Mouse (Mus musculus) MEL (cell line): ENCODE measurements around the gene Ezr. TPM values are rescaled to one million over a fixed set of nuclear protein-coding genes. Genes with fewer than 3 reads are reported as not detected.

Experiments used
- DNase-seq: peaks from one replicate; pipeline ENCODE4 v3.0.0; 2011; ENCODE audit warnings: low read depth, low spot score
- H3K27ac ChIP-seq: 2 replicates; pipeline ENCODE4 v1.5.1; 2012; ENCODE audit warnings: low read depth, mild to moderate bottlenecking, control low read depth, low read length, moderate library complexity; ENCODE audit not compliant: control insufficient read depth
- H3K27me3 ChIP-seq, 2 experiments: fragments of 150-350 bp in 1 of 2; sonication (generic) in 1 of 2; 2 replicates each; pipeline ENCODE4 v1.6.1; 2012; ENCODE audit warnings: low read length in 2 of 2, mild to moderate bottlenecking in 2 of 2, improper control_type of control experiment in 1 of 2, moderate library complexity in 1 of 2; ENCODE audit not compliant: insufficient read depth in 2 of 2, control insufficient read depth in 1 of 2
- H3K36me3 ChIP-seq, 2 experiments: 2 replicates each; pipeline ENCODE4 v1.6.1; 2012 to 2014; ENCODE audit warnings: low read length in 2 of 2, improper control_type of control experiment in 1 of 2, inconsistent platforms in 1 of 2, mild to moderate bottlenecking in 1 of 2; ENCODE audit not compliant: insufficient read depth in 2 of 2, control insufficient read depth in 1 of 2
- H3K4me1 ChIP-seq, 2 experiments: fragments of 150-350 bp in 1 of 2; sonication (generic) in 1 of 2; 2 replicates each; pipeline ENCODE4 v1.6.1; 2012; ENCODE audit warnings: low read length in 2 of 2, improper control_type of control experiment in 1 of 2, mild to moderate bottlenecking in 1 of 2; ENCODE audit not compliant: insufficient read depth in 2 of 2, control insufficient read depth in 1 of 2
- H3K4me3 ChIP-seq, 2 experiments: fragments of 150-350 bp in 1 of 2; sonication (generic) in 1 of 2; 2 replicates each; pipeline ENCODE4 v1.5.1; 2012; ENCODE audit warnings: low read depth in 2 of 2, low read length in 2 of 2, mild to moderate bottlenecking in 2 of 2, moderate library complexity in 2 of 2, control low read depth in 1 of 2, improper control_type of control experiment in 1 of 2; ENCODE audit not compliant: control insufficient read depth in 1 of 2, insufficient read depth in 1 of 2
- H3K79me2 ChIP-seq: 2 replicates; pipeline ENCODE4 v1.6.1; 2012; ENCODE audit warnings: mild to moderate bottlenecking, low read length, moderate library complexity; ENCODE audit not compliant: control insufficient read depth, poor library complexity, insufficient read depth
- H3K9ac ChIP-seq: 2 replicates; pipeline ENCODE4 v1.6.1; 2012; ENCODE audit warnings: low read depth, mild to moderate bottlenecking, control low read depth, low read length, moderate library complexity; ENCODE audit not compliant: control insufficient read depth, poor library complexity, severe bottlenecking
- H3K9me3 ChIP-seq: fragments of 150-350 bp; sonication (generic); replicated peaks from 2 replicates; pipeline ENCODE4 v1.6.1; 2012; ENCODE audit warnings: mild to moderate bottlenecking, low read length, improper control_type of control experiment, moderate library complexity; ENCODE audit not compliant: insufficient read depth
- CHD1 ChIP-seq: IDR thresholded peaks from 2 replicates; pipeline ENCODE4 v1.6.1; 2012; ENCODE audit warnings: low read depth, mild to moderate bottlenecking, inconsistent platforms, low read length, improper control_type of control experiment
- CTCF ChIP-seq, 3 experiments: IDR thresholded peaks in 2 of 3; conservative IDR thresholded peaks in 1 of 3; 2 replicates each; pipeline ENCODE4 v1.5.1; 2011 to 2012; ENCODE audit warnings: low read length in 3 of 3, low read depth in 2 of 3, mild to moderate bottlenecking in 2 of 3, improper control_type of control experiment in 1 of 3, inconsistent platforms in 1 of 3, mixed read lengths in 1 of 3, moderate library complexity in 1 of 3; ENCODE audit not compliant: control insufficient read depth in 1 of 3, insufficient read depth in 1 of 3, poor library complexity in 1 of 3, severe bottlenecking in 1 of 3
- E2F4 ChIP-seq: IDR thresholded peaks from 2 replicates; pipeline ENCODE4 v1.6.1; 2011; ENCODE audit warnings: low read depth, low read length, improper control_type of control experiment, borderline replicate concordance
- GABPA ChIP-seq: IDR thresholded peaks from 2 replicates; pipeline ENCODE4 v1.6.1; 2012; ENCODE audit warnings: low read depth, mild to moderate bottlenecking, inconsistent platforms, low read length, improper control_type of control experiment, moderate library complexity
- GATA1 ChIP-seq: IDR thresholded peaks from 2 replicates; pipeline ENCODE4 v1.6.1; 2011; ENCODE audit warnings: low read depth, low read length, improper control_type of control experiment
- HCFC1 ChIP-seq: IDR thresholded peaks from 2 replicates; pipeline ENCODE4 v1.6.1; 2012; ENCODE audit warnings: low read depth, mild to moderate bottlenecking, inconsistent platforms, low read length, improper control_type of control experiment, moderate library complexity
- MAFK ChIP-seq: IDR thresholded peaks from 2 replicates; pipeline ENCODE4 v1.6.1; 2011; ENCODE audit warnings: low read depth, mild to moderate bottlenecking, low read length, improper control_type of control experiment, borderline replicate concordance
- MAX ChIP-seq: IDR thresholded peaks from 2 replicates; pipeline ENCODE4 v1.6.1; 2011; ENCODE audit warnings: low read length, improper control_type of control experiment
- MAZ ChIP-seq: IDR thresholded peaks from 2 replicates; pipeline ENCODE4 v1.6.1; 2012; ENCODE audit warnings: low read depth, mild to moderate bottlenecking, inconsistent platforms, low read length, improper control_type of control experiment
- MEF2A ChIP-seq: IDR thresholded peaks from 2 replicates; pipeline ENCODE4 v1.6.1; 2014; ENCODE audit warnings: low read depth, mild to moderate bottlenecking, inconsistent platforms, low read length, improper control_type of control experiment; ENCODE audit not compliant: poor library complexity, insufficient replicate concordance, severe bottlenecking; ENCODE audit errors: extremely low read depth
- NELFE ChIP-seq: IDR thresholded peaks from 2 replicates; pipeline ENCODE4 v1.6.1; 2011; ENCODE audit warnings: low read depth, low read length, improper control_type of control experiment
- NRF1 ChIP-seq: IDR thresholded peaks from 2 replicates; pipeline ENCODE4 v1.6.1; 2014; ENCODE audit warnings: low read depth, mild to moderate bottlenecking, inconsistent platforms, low read length, improper control_type of control experiment, moderate library complexity; ENCODE audit not compliant: poor library complexity, insufficient read depth, severe bottlenecking
- POLR2A ChIP-seq, 2 experiments: IDR thresholded peaks; 2 replicates each; pipeline ENCODE4 v1.6.1; 2011 to 2012; ENCODE audit warnings: low read length in 2 of 2, mild to moderate bottlenecking in 2 of 2, control low read depth in 1 of 2, improper control_type of control experiment in 1 of 2, low read depth in 1 of 2, moderate library complexity in 1 of 2; ENCODE audit not compliant: control insufficient read depth in 1 of 2, insufficient read depth in 1 of 2, poor library complexity in 1 of 2
- SIN3A ChIP-seq: IDR thresholded peaks from 2 replicates; pipeline ENCODE4 v1.6.1; 2012; ENCODE audit warnings: low read length, improper control_type of control experiment, inconsistent platforms
- TBP ChIP-seq: IDR thresholded peaks from 2 replicates; pipeline ENCODE4 v1.8.0; 2011; ENCODE audit warnings: low read depth, low read length, improper control_type of control experiment
- TCF12 ChIP-seq: IDR thresholded peaks from 2 replicates; pipeline ENCODE4 v1.6.1; 2014; ENCODE audit warnings: low read depth, mild to moderate bottlenecking, inconsistent platforms, low read length, improper control_type of control experiment, moderate library complexity
- ZKSCAN1 ChIP-seq: IDR thresholded peaks from 2 replicates; pipeline ENCODE4 v1.6.1; 2012; ENCODE audit warnings: low read depth, mild to moderate bottlenecking, inconsistent platforms, low read length, improper control_type of control experiment, moderate library complexity
- polyA plus RNA-seq, 2 experiments: library from polyadenylated mRNA; stranded (reverse) in 1 of 2; unstranded in 1 of 2; fragments of >175 nt in 1 of 2; fragments of >200 nt in 1 of 2; gene quantifications; 2 replicates each; pipeline versions ENCODE4 v1.2.1 to v1.2.4; 2012; ENCODE audit warnings: low replicate concordance in 2 of 2, low read depth in 1 of 2; ENCODE audit not compliant: insufficient read length in 2 of 2, insufficient read depth in 1 of 2, missing spikeins in 1 of 2
- total RNA-seq: library from RNA; depleted of rRNA; stranded (reverse); fragments of 300-350 nt; gene quantifications from 2 replicates; pipeline ENCODE4 v1.2.3, GENCODE M21; 2012

The Ezr gene
- total and polyA plus RNA-seq, 3 experiments, result 48.7 to 88.7 TPM; not detected in 1

GRCm38 (mm10) chr17:6798392-6799061 lies 15.9 kb upstream of the Ezr start:
- DNase-seq, result no peak
- no peak overlapping the region for H3K4me3 ChIP-seq
- H3K27ac ChIP-seq, result no peak overlapping the region
- H3K4me1 ChIP-seq, result peaks cover 0 to 16% of the 10 kb centered on the region in 2 experiments; a peak in 1 of 4 replicates
- TF ChIP-seq CHD1 (no peak), MAX (no peak), CTCF (IDR thresholded peaks at IDR 0.05 in 2 of 3, conservative IDR thresholded peaks at IDR 0.05 in 1 of 3; ENCODE audit: control insufficient read depth in 1 of 3, insufficient read depth in 1 of 3, low read depth in 2 of 3, low read length in 3 of 3, poor library complexity in 1 of 3, severe bottlenecking in 1 of 3) (no peak), E2F4 (no peak), GATA1 (peak; percentile 31; the same call in 1 of the 2 replicates), MEF2A (no peak), POLR2A (IDR thresholded peaks at IDR 0.05; ENCODE audit: control insufficient read depth in 1 of 2, insufficient read depth in 1 of 2, low read depth in 1 of 2, low read length in 2 of 2, poor library complexity in 1 of 2) (no peak)
- H3K9me3 ChIP-seq, result no peaks in the 10 kb centered on the region
- no peaks in the 10 kb centered on the region for H3K27me3 ChIP-seq
- no peaks in the 10 kb centered on the region for H3K79me2 ChIP-seq
- H3K9ac ChIP-seq, result no peak overlapping the region
- peaks cover 0 to 2% of the 10 kb centered on the region in 2 experiments; a peak in 1 of 4 replicates for H3K36me3 ChIP-seq

- no peaks in the 10 kb centered on the region for H3K79me2 ChIP-seq
- no peak for DNase-seq
- H3K4me1 ChIP-seq, result peaks cover 0 to 16% of the 10 kb centered on the region in 2 experiments; a peak in 1 of 4 replicates
- no peaks in the 10 kb centered on the region for H3K27me3 ChIP-seq
- H3K27ac ChIP-seq, result no peak overlapping the region
- H3K4me3 ChIP-seq, result no peak overlapping the region
- H3K9ac ChIP-seq, result no peak overlapping the region
- peaks cover 0 to 2% of the 10 kb centered on the region in 2 experiments; a peak in 1 of 4 replicates for H3K36me3 ChIP-seq
- H3K9me3 ChIP-seq, result no peaks in the 10 kb centered on the region
- no peak for TF ChIP-seq TBP
- TF ChIP-seq ZKSCAN1, result no peak
- TF ChIP-seq NELFE, result no peak
- TF ChIP-seq HCFC1, result no peak
- no peak for TF ChIP-seq TCF12
- TF ChIP-seq CHD1, result no peak
- no peak for TF ChIP-seq MAZ
- TF ChIP-seq MAX, result no peak
- no peak for TF ChIP-seq GABPA
- no peak for TF ChIP-seq NRF1
- no peak for TF ChIP-seq MAFK
- no peak for TF ChIP-seq SIN3A
Observed at GRCm38 (mm10) chr17:6797471-6797870, 14.9 kb upstream of the Ezr start.
